Mouse (Mus musculus): ENCODE data around the gene Amacr. TPM values are rescaled to one million over a fixed set of nuclear protein-coding genes. Genes with fewer than 3 reads are reported as not detected.

Amacr gene
- polyA plus RNA-seq (2015; fragmentation: Nextera tagmentation; extraction: Ambion mirVana) = 19.1 and 26.1 TPM in 2 replicates

GRCm38 (mm10) chr15:10981377-10982063 lies at the start of gene Amacr:
Amacr (plus strand) TSS chr15:10981756.
- under 1% methylated on average over 52 of the region's 52 CpGs for WGBS (ENCODE audit: insufficient replicate concordance)
- H3K4me3 ChIP-seq (replicated peaks) = peak within 1 kb of the TSS; percentile 69
- ATAC-seq (ENCODE audit: insufficient read depth) = peak; percentile 96

GRCm38 (mm10) chr15:10933930-10934329 lies 47.6 kb upstream of the Amacr start:
- WGBS (ENCODE audit: insufficient replicate concordance) = 7% methylated on average over 1 of the region's 1 CpGs
- H3K4me1 ChIP-seq (replicated peaks) = no peaks in the 10 kb centered on the region

More at GRCm38 (mm10) chr15:10981377-10982063, at the start of gene Amacr:
- Histone ChIP-seq H3K4me1 (replicated peaks) (peaks cover 23% of the 10 kb centered on the region; the same call in 1 of the 2 replicates), H3K36me3 (replicated peaks) (no peaks in the 10 kb centered on the region), H3K9me3 (replicated peaks) (no peaks in the 10 kb centered on the region), H3K9ac (peak within 1 kb of the TSS; percentile 66), H3K27me3 (no peaks in the 10 kb centered on the region), H3K4me2 (peak within 1 kb of the TSS; percentile 84), H3K27ac (replicated peaks) (peak within 1 kb of the TSS; percentile 79)

GRCm38 (mm10) chr15:10940148-10941108 lies 41.1 kb upstream of the Amacr start:
- H3K27ac ChIP-seq (replicated peaks) = no peak overlapping the region
- no peaks in the 10 kb centered on the region for H3K27me3 ChIP-seq
- 66% methylated on average over 15 of the region's 15 CpGs for WGBS (ENCODE audit: insufficient replicate concordance)
- no peak overlapping the region for H3K4me2 ChIP-seq
- ATAC-seq (ENCODE audit: insufficient read depth) = no peak
- no peaks in the 10 kb centered on the region for H3K36me3 ChIP-seq (replicated peaks)
- H3K9ac ChIP-seq = no peak overlapping the region
- no peaks in the 10 kb centered on the region for H3K9me3 ChIP-seq (replicated peaks)
- H3K4me3 ChIP-seq (replicated peaks) = no peak overlapping the region
- no peaks in the 10 kb centered on the region for H3K4me1 ChIP-seq (replicated peaks)

More at GRCm38 (mm10) chr15:10933930-10934329, 47.6 kb upstream of the Amacr start:
- Histone ChIP-seq H3K27me3 (no peaks in the 10 kb centered on the region), H3K9ac (no peak overlapping the region), H3K4me2 (no peak overlapping the region), H3K4me3 (replicated peaks) (no peak overlapping the region), H3K27ac (replicated peaks) (no peak overlapping the region), H3K36me3 (replicated peaks) (no peaks in the 10 kb centered on the region), H3K9me3 (replicated peaks) (no peaks in the 10 kb centered on the region)
- no peak for ATAC-seq (ENCODE audit: insufficient read depth)

GRCm38 (mm10) chr15:10941901-10942300 lies 39.7 kb upstream of the Amacr start:
- Histone ChIP-seq H3K27ac (replicated peaks) (no peak overlapping the region), H3K36me3 (replicated peaks) (no peaks in the 10 kb centered on the region), H3K9me3 (replicated peaks) (no peaks in the 10 kb centered on the region), H3K4me2 (no peak overlapping the region), H3K27me3 (no peaks in the 10 kb centered on the region), H3K9ac (no peak overlapping the region), H3K4me3 (replicated peaks) (no peak overlapping the region), H3K4me1 (replicated peaks) (no peaks in the 10 kb centered on the region)
- 64% methylated on average over 6 of the region's 6 CpGs for WGBS (ENCODE audit: insufficient replicate concordance)
- ATAC-seq (ENCODE audit: insufficient read depth) = no peak

GRCm38 (mm10) chr15:10947852-10948251 lies 33.7 kb upstream of the Amacr start:
- H3K36me3 ChIP-seq (replicated peaks) = no peaks in the 10 kb centered on the region
- H3K4me3 ChIP-seq (replicated peaks) = no peak overlapping the region
- peak; percentile 65 for ATAC-seq (ENCODE audit: insufficient read depth)
- no peak overlapping the region for H3K27ac ChIP-seq (replicated peaks)
- H3K9ac ChIP-seq = no peak overlapping the region
- no peak overlapping the region for H3K4me2 ChIP-seq
- 56% methylated on average over 1 of the region's 1 CpGs for WGBS (ENCODE audit: insufficient replicate concordance)
- no peaks in the 10 kb centered on the region for H3K9me3 ChIP-seq (replicated peaks)
- H3K4me1 ChIP-seq (replicated peaks) = no peaks in the 10 kb centered on the region
- 0 out of 2 replicates have a peak, but pooled peaks cover 4% of the 10 kb centered on the region for H3K27me3 ChIP-seq

GRCm38 (mm10) chr15:10951951-10952759 lies 29.4 kb upstream of the Amacr start, which contains the start of gene C1qtnf3:
C1qtnf3 (plus strand) TSS chr15:10952332.
- Histone ChIP-seq H3K27me3 (0 out of 2 replicates have a peak, but pooled peaks cover 7% of the 10 kb centered on the region), H3K4me3 (replicated peaks) (no peak within 1 kb of the TSS), H3K27ac (replicated peaks) (no peak within 1 kb of the TSS), H3K4me1 (replicated peaks) (0 out of 2 replicates have a peak, but pooled peaks cover 2% of the 10 kb centered on the region), H3K9ac (no peak within 1 kb of the TSS), H3K36me3 (replicated peaks) (no peaks in the 10 kb centered on the region), H3K4me2 (no peak within 1 kb of the TSS), H3K9me3 (replicated peaks) (no peaks in the 10 kb centered on the region)
- 70% methylated on average over 23 of the region's 23 CpGs for WGBS (ENCODE audit: insufficient replicate concordance)
- ATAC-seq (ENCODE audit: insufficient read depth) = no peak

- Histone ChIP-seq H3K4me2 (no peak overlapping the region), H3K9me3 (replicated peaks) (no peaks in the 10 kb centered on the region), H3K36me3 (replicated peaks) (no peaks in the 10 kb centered on the region), H3K27me3 (0 out of 2 replicates have a peak, but pooled peaks cover 7% of the 10 kb centered on the region), H3K4me1 (replicated peaks) (0 out of 2 replicates have a peak, but pooled peaks cover 2% of the 10 kb centered on the region), H3K27ac (replicated peaks) (no peak overlapping the region), H3K4me3 (replicated peaks) (no peak overlapping the region), H3K9ac (no peak overlapping the region)
- 39% methylated on average over 4 of the region's 4 CpGs for WGBS (ENCODE audit: insufficient replicate concordance)
- no peak for ATAC-seq (ENCODE audit: insufficient read depth)
These were observed 28.7 kb upstream of the Amacr start for GRCm38 (mm10) chr15:10952760-10953305.

GRCm38 (mm10) chr15:10953465-10953864 lies 28.1 kb upstream of the Amacr start:
- Histone ChIP-seq H3K36me3 (replicated peaks) (no peaks in the 10 kb centered on the region), H3K9ac (no peak overlapping the region), H3K4me3 (replicated peaks) (no peak overlapping the region), H3K27me3 (0 out of 2 replicates have a peak, but pooled peaks cover 7% of the 10 kb centered on the region), H3K27ac (replicated peaks) (no peak overlapping the region), H3K4me1 (replicated peaks) (0 out of 2 replicates have a peak, but pooled peaks cover 2% of the 10 kb centered on the region), H3K4me2 (no peak overlapping the region), H3K9me3 (replicated peaks) (no peaks in the 10 kb centered on the region)
- ATAC-seq (ENCODE audit: insufficient read depth) = no peak
- WGBS (ENCODE audit: insufficient replicate concordance) = 14% methylated on average over 1 of the region's 1 CpGs

GRCm38 (mm10) chr15:10954381-10955016 lies 27.1 kb upstream of the Amacr start:
- peak; percentile 31; the same call in 1 of the 2 replicates for ATAC-seq (ENCODE audit: insufficient read depth)
- Histone ChIP-seq H3K36me3 (replicated peaks) (no peaks in the 10 kb centered on the region), H3K4me2 (peak overlapping the region; percentile 18)

GRCm38 (mm10) chr15:10955156-10955555 lies 26.4 kb upstream of the Amacr start:
- H3K4me2 ChIP-seq = no peak overlapping the region
- H3K27ac ChIP-seq (replicated peaks) = no peak overlapping the region
- H3K4me3 ChIP-seq (replicated peaks) = no peak overlapping the region
- no peak for ATAC-seq (ENCODE audit: insufficient read depth)
- H3K4me1 ChIP-seq (replicated peaks) = 0 out of 2 replicates have a peak, but pooled peaks cover 2% of the 10 kb centered on the region
- no peak overlapping the region for H3K9ac ChIP-seq
- 0 out of 2 replicates have a peak, but pooled peaks cover 7% of the 10 kb centered on the region for H3K27me3 ChIP-seq
- no peaks in the 10 kb centered on the region for H3K9me3 ChIP-seq (replicated peaks)
- H3K36me3 ChIP-seq (replicated peaks) = no peaks in the 10 kb centered on the region
- 44% methylated on average over 5 of the region's 5 CpGs for WGBS (ENCODE audit: insufficient replicate concordance)

More at GRCm38 (mm10) chr15:10954381-10955016, 27.1 kb upstream of the Amacr start:
- Histone ChIP-seq H3K27ac (replicated peaks) (peak overlapping the region; percentile 45), H3K9ac (no peak overlapping the region), H3K9me3 (replicated peaks) (no peaks in the 10 kb centered on the region), H3K27me3 (0 out of 2 replicates have a peak, but pooled peaks cover 7% of the 10 kb centered on the region), H3K4me3 (replicated peaks) (no peak overlapping the region), H3K4me1 (replicated peaks) (0 out of 2 replicates have a peak, but pooled peaks cover 2% of the 10 kb centered on the region)
- WGBS (ENCODE audit: insufficient replicate concordance) = 55% methylated on average over 6 of the region's 6 CpGs

Data from liver, embryonic 15.5 days (tissue).